Mouse (Mus musculus) cerebellum, adult 18-20 months (tissue): ENCODE data around the gene Gm10197.

Source experiments
- DNase-seq, 2 experiments: peaks; one replicate each; pipeline ENCODE4 v3.0.0; 2021

Gm10197 gene

DNA sequence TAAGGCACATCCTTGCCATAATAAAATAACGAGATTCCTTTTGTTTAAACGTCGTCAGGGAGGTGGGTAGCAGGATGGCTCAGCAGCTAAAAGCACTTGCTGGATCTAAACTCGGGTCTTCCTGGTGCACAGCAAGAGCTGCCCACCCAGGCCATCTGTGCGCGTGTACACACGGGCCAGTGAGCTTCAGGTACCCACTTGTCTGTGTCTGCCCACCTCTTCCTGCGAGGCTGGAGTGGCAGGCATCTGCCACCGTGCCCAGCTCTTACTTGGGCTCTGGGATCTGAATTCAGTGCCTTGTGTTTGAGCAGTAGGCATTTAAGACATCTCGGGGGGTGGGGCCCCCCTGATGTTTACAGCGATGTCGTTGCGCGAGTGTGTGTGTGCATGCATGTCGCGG lies 16.5 kb downstream of the Gm10197 start:
- peak; percentile 60 to 62 for DNase-seq

DNA sequence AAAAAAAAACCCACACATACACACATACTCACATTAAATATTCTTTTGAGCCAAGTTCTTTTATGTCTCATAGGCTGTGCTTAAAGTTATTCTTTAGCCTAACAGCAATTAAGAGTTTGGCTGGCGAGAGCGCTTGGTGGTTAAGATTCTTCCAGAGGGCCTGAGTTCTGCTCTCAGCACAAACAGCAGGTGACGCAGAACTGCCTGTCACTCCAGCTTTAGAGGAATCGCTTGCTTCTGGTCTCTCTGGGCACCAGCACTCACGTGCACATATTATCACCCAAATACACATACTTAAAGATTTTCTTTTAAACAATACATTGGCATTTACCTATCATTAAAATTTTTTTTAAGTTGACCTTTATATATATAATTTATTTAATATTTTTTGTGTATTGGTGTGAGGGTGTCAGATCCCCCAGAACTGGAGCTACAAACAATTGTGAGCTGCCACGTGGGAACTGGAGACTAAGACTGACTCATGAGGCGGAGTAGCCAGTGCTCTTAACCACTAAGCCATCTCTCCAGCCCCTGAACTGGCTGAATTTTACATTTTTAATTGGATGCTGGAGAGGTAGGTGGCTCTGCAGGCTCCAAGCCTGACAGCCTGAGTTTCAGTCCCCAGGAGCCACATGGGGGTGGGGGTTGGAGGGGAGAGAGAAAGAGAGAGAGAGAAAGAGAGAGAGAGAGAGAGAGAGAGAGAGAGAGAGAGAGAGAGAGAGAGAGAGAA lies 17.1 kb downstream of the Gm10197 start:
- DNase-seq: peak; percentile 46 to 51

DNA sequence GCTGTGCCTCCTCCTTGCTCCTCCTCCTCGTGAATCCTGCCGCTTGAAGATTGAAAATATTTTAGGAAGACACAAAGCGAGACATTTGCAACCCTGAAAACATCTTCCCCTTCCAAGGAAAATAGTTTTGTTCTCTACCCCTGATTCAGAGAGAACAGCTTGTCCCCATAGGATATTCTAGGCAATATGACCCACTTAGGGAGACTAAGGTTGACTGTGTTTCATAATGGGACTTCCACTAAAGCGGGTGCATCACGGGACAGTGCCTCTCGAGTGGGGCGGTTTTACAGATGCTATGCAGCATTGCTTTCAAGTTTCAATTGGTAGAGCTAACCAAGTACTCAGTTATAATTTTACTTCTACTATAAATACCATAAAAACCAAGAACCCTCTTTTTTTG lies 17.7 kb downstream of the Gm10197 start:
- DNase-seq: peak; percentile 40 to 43

DNA sequence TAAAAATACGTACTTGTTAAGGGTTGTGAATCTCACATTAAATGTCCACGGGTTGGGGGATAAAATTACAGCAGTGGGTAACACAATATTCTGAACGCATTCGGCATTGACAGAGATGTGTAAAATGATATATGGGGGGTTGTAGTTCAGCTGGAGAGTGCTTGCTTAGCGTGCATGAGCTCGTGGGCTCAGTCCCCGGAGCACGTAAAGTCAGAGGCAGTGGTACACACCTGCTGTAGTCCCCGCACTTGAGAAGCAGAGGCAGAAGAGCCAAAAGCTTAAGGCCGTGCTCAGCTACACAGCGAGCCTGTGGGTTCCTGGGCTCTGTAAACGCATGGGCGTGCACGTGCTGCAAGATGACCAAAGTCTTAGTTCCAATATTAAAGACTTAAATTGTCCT lies 25.8 kb downstream of the Gm10197 start:
- DNase-seq: no peak

DNA sequence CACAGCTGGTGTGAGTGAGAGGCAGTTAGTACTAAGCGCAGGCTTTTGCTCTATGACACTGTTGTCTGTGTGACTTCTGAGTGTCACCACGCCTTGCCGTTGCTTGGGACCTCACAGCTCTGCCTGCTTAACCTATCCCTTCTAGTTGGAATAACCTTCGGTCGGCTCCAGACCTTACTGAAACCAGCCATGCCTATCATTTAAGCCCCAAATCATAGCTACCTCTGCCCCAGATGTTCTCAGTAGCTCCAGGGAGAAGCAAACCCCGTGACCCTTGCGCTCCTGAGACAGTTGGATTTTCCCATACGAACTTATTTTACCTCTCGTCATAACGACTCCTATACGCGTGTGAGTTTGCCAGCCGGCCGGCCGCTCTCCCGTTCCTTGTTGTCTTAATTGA lies 27.5 kb downstream of the Gm10197 start:
- no peak for DNase-seq

DNA sequence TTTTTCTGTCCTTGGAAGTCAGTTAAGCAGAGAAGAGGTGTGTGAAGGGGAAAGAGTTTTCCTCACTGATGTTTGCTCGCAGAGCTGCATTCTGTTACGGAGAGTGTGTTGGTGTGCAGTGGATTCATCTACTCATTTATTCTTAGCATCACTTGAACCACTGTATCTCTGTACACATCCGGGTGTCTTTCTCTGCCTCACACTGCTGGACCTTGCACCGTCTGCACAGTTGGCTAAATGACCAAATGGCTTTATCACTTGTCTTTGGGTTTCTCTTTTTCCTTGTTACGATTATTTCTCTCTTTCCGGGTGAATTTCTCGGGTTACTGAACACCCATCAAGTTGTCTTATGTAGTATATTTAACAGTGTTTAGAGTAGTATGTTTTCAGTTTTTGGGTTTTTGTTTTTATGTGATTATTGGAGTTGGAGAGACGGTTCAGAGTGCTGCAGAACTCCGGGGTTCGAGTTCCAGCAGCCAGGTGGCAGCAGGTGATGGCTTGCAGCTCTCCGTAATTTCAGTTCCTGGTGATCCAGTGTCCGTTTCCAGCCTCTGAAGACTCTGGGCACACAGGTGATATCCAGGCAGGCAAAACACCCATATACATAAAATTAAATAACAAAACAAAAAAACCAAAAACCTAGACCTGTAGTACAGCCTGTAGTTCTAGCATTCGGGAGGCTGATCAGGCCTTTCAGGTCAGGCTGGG lies 28.2 kb downstream of the Gm10197 start:
- DNase-seq: peak; percentile 52 to 60

DNA sequence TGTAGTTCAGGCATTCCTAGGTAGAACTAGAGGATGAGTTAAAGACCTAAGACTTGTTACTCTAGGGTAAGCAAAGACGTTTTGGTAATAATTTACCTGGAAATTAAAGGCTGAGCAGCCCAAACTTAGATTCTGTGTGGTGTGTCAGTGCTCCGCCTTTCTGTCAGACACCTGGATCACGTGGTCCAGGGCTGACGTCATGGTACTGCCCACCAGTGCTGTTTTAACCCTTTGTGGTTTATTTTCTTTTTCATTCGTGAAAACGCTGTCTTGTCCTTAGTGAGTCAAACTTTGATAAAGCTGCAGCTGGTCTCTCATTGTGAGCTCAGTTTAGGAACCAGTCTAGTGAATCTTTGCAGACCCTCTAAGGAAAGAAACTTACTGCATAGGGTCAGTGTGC lies 31.1 kb downstream of the Gm10197 start:
- no peak for DNase-seq

DNA sequence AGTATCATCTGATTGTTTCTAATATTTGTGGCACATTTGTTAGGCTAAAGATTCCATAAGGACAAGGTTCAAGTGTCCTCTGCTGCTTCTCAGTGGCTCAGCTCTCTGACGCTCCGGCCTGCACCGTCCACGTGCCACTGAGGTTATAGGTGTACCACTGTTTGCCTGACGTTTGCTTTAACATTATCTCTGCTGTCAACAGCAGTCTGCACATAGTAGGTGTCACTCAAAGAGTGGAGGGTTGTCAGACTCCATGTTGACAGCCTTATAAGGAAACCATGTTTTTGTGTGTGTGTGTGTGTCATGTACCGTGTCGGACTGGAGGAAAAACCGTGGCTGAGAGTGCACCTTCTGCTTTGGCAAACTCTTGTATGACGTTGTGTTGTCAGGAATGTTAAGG lies 36.3 kb downstream of the Gm10197 start:
- no peak for DNase-seq

DNA sequence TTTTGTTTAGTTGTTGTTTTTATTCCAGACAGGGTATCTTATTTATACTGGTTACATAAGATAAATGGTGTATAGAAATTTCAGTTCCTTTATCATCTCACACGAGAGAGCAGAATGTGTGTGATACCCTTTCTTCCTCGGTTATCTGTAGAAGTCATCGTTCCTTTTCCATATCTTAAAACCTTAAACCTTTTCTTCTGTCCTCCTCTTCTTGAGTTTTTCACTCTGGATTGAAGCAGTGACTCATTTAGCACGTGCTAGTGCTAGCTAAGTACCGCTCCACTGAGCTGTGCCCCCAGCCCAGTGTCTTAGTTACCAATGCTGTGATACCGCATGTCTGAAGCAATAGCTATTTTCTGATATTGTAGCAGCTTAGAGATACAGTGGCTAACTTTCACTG lies 37.8 kb downstream of the Gm10197 start:
- no peak for DNase-seq

DNA sequence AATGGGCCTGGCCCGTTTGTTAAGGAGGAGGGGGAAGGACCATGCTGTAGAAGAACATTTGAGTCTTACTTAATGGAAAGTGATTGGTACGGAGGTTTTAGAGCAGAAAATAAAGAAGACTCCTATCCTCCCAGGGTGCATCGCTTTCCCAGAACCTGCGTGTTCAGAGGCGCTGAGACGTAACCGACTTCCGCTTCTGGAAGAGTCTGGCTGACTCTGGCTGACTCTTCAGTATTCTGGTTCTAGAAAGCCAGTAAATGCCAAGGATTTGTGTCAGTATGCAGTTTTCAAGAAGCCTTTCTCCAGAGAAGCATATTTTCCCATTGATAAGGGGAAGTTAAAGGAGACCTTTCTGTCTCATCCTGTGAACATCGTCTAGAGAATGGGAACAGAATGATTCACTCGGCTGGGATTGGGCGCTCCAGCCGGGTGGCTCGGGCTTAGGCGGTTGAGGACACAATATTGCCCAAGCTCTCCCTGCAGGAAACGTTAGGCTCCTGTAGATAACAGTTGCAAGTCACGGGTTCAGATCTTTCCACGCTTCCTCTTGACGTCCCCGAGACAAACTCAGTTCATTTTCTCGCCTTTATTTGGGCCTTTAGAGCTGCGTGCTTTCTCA lies 39.6 kb downstream of the Gm10197 start:
- DNase-seq: no peak

DNA sequence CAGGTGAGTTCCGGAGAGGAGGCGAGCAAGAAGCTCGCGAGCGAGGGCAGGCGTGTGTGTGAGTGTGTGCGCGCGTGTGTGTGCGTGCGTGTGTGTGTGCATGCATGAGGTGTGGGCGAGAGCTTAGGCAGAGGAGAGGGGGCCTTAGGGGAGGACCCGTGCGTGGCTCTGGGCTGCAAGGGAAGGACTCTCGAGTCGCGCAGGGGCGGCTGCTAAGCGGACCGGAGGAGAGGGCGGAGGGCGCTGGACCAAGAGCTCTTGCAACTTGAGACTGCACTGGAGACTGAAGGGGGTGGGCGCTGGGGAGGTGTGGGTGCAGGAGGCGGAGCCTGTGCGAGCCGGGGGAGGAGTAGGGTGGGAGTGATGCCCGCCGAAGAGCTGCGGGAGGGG lies 41.6 kb downstream of the Gm10197 start:
- DNase-seq: peak; percentile 71 to 76

DNA sequence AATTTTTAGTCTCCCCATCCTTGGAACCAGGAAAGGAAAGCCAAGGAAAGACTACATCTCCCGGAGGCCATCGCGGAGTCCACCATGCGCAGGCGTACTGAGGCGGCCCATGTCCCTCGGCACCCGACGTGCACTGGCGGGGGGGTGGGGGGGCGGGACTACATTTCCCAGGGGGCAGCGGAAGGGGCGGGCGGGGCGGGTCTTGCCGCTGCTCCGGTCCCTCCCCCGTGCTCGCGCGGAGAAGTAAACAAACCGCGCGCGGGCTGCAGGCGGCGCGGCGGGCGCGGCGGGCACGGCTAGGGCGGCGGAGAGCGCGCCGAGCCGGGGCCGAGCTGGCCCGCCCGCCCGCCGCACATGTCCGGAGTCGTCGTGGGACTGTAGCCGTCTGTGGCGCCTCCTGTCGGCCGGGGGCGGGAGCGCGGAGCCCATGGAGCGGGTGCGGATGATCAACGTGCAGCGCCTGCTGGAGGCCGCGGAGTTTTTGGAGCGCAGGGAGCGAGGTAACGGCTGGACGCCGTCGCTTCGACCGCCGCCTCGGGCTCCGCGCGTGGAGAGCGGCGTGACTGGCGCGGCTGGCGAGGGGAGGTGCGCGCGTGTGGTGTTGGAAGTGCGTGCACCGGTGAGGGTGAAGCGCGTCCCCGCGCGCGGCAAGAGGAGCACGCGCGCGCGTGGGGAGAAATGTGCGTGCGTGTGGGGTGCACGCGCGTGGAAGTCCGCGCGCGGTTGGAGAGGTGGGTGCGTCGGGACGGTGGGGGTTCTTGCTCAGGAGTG lies 42.2 kb downstream of the Gm10197 start:
- DNase-seq: peak; percentile 93

DNA sequence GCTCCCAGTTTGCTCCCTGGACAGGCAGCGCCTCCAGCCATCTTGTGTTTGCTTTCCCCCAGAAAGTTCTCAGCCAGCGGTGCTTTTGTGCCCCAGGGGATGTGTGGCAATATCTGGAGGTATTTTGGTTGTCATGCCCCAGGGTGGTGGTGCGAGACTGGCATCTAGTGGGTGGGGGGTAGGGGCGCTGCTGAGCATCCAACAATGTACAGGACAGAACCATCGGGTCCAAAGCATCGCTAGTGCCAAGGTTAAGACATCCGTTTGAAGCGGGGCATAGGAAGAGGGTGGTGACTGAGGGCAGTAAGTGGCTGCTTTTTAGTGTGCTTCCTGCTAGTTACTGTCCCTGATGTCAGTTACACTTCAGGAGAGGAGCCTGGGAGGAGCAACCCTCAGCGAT lies 43.5 kb downstream of the Gm10197 start:
- DNase-seq: peak in 1 of 2 experiments; percentile 37

DNA sequence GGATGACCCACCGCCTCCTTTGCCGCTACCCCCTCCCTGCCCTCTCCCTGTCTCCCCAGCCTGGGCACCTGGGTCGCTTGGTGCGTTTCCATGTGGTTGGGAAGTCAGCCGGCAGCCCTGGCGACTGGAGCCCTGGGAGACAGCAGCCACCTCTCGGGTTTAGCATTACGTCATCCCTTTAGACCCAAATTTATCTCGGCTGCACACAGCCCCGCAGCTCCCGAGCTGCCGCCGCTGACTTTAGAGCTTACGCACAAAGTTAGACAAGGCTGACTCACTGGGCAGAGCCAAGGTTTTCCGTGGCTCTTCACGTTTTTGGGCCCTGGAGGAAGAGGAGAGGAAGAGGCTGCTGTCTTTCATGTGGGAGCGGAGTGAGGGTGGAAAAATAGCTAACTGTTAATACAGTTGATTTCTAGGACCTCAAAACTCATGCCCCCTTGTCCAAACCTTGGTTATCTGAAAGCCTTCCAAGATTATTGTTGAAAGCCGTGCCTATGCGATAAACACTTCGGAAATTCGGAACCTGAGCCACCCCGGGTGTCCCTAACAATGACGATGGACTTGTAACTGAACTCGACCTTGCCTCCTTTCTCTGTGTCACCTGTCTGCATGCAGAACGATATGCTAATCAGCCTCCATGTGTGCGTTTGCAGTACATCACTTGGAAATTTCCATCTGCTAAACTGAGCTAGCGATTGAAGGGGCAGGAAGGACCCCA lies 45.8 kb downstream of the Gm10197 start:
- DNase-seq: peak; percentile 82 to 84

DNA sequence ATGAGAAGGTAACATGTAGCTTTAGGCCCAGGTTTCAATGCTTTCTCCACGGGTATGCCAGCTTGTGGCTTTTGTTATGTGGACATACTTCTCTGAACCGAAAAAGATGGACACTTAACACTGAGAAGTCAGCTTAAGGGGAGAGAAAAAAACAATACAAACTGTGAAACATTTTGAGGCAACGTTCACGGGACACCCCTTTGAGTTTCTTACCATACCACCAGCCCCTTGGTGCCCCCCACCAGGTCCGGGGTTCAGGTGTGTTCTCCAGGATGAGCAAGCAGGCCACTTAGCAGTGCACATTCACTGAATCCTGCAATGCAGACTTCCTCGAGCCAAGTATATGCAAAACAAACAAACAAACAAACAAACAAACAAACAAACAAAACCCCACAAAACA lies 46.7 kb downstream of the Gm10197 start:
- DNase-seq: peak in 1 of 2 experiments; percentile 44

DNA sequence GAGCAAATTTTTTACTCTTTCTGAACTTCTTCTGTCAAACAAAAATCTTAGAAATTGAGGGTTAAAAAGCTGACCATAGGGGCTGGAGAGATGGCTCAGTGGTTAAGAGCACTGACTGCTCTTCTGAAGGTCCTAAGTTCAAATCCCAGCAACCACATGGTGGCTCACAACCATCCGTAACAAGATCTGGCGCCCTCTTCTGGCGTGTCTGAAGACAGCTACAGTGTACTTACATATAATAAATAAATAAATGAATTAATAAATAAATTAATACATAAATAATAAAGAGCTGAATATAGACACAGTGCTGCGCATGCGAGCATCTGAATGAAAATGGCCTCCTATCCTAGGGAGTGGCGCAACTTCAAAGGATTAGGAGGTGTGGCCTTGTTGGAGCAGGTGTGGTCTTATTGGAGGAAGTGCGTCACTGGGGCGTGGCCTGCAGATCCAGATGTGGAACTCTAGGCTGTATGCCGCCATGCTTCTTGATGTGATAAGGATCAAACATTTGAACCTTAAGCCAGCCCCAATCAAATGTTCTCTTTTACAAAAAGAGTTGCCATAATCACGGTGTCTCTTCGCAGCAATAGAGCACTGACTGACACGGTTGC lies 49.0 kb downstream of the Gm10197 start:
- peak in 1 of 2 experiments; percentile 23 for DNase-seq
